Mouse (Mus musculus) thymus, postnatal 36 days (tissue): ENCODE measurements at regions not wholly inside any gene's neighbourhood (a gene's known extent, or its start where the extent isn't known, plus 50 kb on each side); places are given as distances from the start of the nearest gene placed in this dataset.
A peak's percentile ranks its signal among the peaks of the same experiment; 100 is the strongest.
"Not testable (repeated sequence)": the region's sequence is repeated elsewhere in the genome, so short reads cannot be mapped to it uniquely, and the experiment has no call there.

ENCODE experiments used
- DNase-seq, 2 experiments: peaks; one replicate each; pipeline ENCODE4 v3.0.0; 2022; ENCODE audit warnings: mixed read lengths in 2 of 2

- not testable (repeated sequence) for DNase-seq
Observed at GRCm38 (mm10) chr6:67954570-67954969, 419.0 kb upstream of the Tacstd2 start.

DNA sequence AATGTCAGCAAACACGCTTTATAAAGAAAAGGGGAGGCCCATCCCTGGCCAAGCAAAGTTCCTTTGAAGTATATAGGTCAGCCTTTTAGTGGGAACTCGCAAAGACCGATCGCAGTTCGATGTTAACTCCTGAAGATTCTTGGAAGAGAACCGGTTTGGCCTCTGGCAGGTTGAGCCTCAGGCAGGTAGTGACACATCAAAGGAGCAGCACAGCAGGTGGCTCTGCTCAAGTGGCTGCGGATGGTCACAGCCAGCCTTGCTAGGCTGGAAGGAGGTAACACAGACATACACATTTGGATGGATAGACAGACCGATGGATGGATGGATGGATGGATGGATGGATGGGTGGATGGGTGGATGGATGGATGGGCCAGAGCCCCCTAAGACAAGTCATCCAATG is 395.9 kb upstream of the Tacstd2 start:
- DNase-seq, result not testable (repeated sequence)

- no peak for DNase-seq
Observed at GRCm38 (mm10) chr6:67922537-67922936, 386.9 kb upstream of the Tacstd2 start.

DNA sequence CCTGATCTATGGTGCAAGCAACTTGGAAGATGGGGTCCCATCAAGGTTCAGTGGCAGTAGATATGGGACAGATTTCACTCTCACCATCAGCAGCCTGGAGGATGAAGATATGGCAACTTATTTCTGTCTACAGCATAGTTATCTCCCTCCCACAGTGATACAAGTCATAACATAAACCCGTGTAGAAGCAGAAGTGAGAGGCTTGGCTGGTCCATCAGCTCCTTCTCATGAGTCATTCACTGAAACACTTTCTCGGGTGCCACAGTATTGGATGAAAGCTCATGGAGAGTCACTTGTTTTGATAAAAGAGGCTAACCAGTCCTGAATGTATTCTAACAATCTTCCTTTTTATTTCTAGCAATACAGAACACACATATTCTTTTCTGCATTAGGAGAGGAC is 378.3 kb upstream of the Tacstd2 start:
- DNase-seq, result no peak

GRCm38 (mm10) chr6:67913309-67913708 is 377.7 kb upstream of the Tacstd2 start:
- DNase-seq, result no peak

DNA sequence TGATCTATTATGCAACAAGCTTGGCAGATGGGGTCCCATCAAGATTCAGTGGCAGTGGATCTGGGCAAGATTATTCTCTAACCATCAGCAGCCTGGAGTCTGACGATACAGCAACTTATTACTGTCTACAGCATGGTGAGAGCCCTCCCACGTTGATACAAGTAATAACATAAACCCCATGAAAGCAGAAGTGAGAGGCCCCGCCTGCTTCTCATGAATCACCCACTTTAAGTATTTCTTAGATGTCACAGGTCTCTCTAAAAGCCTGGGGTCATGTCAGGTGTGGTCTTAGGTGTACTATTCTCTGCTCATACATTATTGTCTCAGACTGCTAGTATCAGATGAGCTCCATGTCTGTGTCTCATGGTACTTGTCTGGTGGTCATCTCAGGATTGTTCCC is 360.9 kb upstream of the Tacstd2 start:
- no peak for DNase-seq

DNA sequence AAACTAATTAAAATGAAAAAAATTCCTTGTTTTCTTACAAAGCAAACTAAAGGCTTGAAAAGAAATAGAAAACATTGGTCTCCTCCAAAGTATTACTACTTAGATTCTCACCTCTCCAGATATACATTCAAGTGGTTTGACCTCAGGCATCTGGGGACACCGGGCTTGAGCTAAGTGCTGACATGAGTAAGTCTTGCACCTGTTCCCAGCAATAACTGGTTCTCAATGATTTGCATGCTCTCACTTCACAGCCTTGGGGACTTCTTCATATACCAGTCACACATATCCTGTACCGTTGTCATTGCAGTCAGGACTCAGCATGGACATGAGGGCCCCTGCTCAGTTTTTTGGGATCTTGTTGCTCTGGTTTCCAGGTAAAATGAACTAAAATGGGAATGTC is 360.3 kb upstream of the Tacstd2 start:
- no peak for DNase-seq

DNA sequence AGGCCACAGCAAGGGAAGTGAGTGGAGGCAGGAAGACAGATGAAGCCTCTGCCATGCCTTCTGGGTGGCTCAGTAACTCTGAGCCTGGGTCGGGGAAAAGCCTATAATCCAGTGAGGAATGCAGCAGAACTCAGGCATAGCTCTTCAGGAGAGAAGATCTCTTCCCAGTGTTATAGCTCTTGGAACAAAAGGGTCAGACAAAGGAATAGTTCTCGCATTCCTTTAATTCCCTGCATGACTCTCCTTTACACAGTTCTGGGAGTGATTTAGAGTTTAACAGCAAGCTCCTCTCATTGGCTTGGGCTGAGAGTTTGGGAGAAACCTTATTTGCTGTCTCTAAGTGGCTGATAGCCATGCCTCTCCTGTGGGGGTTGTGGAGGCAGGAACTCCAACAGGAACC is 352.0 kb upstream of the Tacstd2 start:
- no peak for DNase-seq

DNA sequence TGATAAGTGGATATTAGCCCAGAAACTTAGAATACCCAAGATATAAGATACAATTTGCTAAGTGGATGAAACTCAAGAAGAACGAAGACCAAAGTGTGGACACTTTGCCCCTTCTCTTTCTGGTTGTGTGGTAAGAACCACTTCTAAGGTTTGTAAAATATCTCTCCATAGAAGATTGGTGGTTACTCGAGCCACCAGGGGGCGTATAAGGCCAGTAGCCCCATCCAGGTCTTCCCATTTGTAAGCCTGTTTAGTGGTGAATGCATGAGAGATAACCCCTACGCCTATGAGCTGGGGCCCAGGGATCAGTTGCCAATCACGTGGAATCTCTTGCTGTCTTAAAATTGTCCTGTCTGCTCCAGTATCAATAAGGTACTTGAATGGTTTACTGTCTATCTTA is 349.3 kb upstream of the Tacstd2 start:
- no peak for DNase-seq

- not testable (repeated sequence) for DNase-seq
Observed at GRCm38 (mm10) chr6:67881476-67881875, 345.9 kb upstream of the Tacstd2 start.

DNA sequence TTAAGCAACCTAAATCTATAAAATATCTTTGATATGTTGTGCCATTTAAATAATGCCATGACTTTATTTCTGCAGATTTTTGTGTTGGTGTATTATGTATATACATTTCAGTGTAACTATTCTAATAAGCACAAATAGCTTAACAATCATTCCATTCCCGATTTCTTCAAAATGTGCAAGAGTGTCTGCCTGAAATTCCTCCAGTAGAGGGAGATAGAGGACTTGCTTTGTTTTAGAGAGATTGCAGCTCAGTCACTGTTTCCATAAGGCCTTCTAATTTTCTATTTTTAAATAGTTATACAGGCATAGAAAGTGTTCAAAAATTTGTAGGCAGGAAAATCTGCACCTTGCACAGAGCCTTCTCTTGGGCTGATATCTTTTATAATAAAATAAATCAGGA is 322.3 kb upstream of the Tacstd2 start:
- not testable (repeated sequence) for DNase-seq

DNA sequence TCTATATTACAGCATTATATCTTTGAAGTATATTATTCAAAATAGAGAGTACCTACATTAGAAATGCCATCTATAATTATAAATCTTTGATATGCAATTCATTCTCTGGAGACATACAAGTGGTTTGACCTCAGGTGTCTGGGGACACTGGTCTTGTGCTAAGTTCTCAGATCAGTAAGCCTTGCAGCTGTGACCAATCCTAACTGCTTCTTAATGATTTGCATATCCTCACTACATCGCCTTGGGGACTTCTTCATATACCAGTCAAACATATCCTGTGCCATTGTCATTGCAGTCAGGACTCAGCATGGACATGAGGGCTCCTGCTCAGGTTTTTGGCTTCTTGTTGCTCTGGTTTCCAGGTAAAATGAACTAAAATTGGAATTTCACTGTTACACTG is 303.9 kb upstream of the Tacstd2 start:
- DNase-seq, result not testable (repeated sequence)

GRCm38 (mm10) chr6:67812478-67812877 is 276.9 kb upstream of the Tacstd2 start:
- not testable (repeated sequence) for DNase-seq

DNA sequence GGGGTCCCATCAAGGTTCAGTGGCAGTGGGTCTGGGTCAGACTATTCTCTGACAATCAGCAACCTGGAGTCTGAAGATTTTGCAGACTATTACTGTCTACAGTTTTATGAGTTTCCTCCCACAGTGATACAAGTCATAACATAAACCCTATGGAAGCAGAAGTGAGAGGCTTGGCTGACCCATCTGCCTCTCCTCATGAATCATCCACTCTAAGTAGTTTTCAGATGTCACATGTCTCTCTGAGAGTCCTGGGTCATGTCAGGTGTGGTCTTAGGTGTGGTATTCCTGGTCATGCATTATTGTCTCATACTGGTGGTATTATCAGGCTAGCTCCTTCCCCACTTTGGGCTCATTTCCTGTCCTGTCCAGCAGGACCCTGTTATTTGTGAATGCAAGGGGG is 255.8 kb upstream of the Tacstd2 start:
- no peak for DNase-seq

- DNase-seq, result no peak
Observed at GRCm38 (mm10) chr6:67790742-67791141, 255.1 kb upstream of the Tacstd2 start.

GRCm38 (mm10) chr6:67787091-67787765 is 251.6 kb upstream of the Tacstd2 start:
- DNase-seq, result no peak

GRCm38 (mm10) chr6:67778883-67779282 is 243.3 kb upstream of the Tacstd2 start:
- DNase-seq, result no peak

GRCm38 (mm10) chr6:67754102-67754501 is 218.5 kb upstream of the Tacstd2 start:
- not testable (repeated sequence) for DNase-seq

DNA sequence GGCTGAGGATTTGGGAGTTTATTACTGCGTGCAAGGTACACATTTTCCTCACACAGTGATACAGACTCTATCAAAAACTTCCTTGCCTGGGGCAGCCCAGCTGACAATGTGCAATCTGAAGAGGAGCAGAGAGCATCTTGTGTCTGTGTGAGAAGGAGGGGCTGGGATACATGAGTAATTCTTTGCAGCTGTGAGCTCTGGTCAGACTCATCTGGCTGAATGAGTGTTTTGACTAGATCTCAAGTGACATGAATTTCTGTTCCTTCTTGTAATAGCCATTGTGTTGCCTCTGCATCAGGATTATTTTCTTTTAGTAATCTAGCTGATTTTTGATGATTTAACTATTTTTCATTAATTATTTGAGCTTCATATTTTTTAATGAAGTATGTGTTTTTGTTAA is 190.0 kb upstream of the Tacstd2 start:
- no peak for DNase-seq

DNA sequence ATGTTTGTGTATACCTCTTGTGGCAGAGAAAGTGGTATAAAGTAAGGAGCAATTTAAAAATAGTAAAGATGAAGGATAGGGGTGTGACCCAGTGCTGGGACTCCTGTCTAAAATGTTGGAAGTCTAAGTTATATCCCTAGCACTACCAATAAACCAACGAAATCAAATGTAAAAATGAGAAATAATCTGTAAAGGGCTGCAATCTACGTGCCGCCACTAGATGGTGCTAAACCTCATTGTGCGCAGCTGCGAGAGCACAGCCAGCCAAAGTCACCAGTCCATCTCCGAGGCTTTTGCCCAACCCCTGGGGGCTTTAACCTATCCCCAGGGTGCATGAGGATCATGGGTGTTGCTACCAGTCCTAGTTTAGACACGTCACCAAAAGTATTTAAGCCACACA is 163.4 kb upstream of the Tacstd2 start:
- not testable (repeated sequence) for DNase-seq

DNA sequence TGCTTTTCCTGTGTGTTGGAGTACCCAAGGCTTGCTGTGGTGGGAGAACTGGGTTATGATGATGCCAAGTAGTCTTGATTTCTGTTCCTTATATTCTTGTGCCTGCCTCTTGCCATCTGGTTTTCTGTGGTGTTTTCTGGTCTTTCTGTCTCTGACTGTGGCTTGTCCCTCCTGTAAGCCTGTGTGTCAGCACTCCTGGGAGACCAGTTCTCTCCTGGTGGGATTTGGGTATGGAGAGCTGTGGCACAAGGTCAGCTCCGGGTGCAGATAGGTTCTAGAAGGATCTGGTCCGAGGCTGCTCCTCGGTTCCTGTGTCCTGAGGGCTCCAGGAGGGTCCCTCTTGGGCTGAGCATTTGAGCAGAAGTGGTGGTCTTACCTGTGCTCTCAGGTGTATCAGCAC is 155.4 kb upstream of the Tacstd2 start:
- peak; percentile 3 to 9 for DNase-seq

- DNase-seq, result not testable (repeated sequence)
Observed at GRCm38 (mm10) chr6:67683105-67683504, 147.5 kb upstream of the Tacstd2 start.

- not testable (repeated sequence) for DNase-seq
Observed at GRCm38 (mm10) chr6:67681641-67682040, 146.0 kb upstream of the Tacstd2 start.

DNA sequence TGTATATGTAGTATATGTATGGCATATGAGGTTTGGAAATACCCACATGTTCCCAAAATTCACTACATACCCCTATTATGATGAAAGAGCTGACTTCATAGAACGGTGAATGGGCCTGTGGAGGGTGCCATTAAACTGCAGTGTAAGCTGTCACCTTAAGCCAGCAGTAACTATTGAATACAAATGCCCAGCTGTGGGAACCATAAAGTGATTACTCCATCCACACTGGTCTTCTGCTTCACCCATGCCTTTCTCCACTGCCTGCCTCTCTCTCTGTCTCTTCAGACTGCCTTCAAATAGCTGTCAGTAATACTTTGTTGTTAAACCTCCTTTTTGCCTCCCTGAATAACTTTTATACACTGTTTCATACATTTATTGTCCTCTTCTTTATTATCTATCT is 143.5 kb upstream of the Tacstd2 start:
- not testable (repeated sequence) for DNase-seq

GRCm38 (mm10) chr6:67674717-67675116 is 139.1 kb upstream of the Tacstd2 start:
- not testable (repeated sequence) for DNase-seq
